Mouse (Mus musculus) intestine, embryonic 14.5 days (tissue): ENCODE measurements at regions not wholly inside any gene's neighbourhood (a gene's known extent, or its start where the extent isn't known, plus 50 kb on each side); places are given as distances from the start of the nearest gene placed in this dataset.

ENCODE experiments used
- ATAC-seq: fragments of 200-750 bp; cut with Nextera tagmentation; replicated peaks from 2 replicates; pipeline ENCODE4 v1.8.0; 2017; ENCODE audit warnings: low read depth, moderate number of reproducible peaks, moderate TSS enrichment, moderate library complexity; ENCODE audit not compliant: low FRiP score, low TSS enrichment
- DNase-seq: peaks from one replicate; pipeline ENCODE4 v3.0.0-alpha.2; 2018; ENCODE audit warnings: low spot score
- H3K27ac ChIP-seq: fragments of 300-500 bp; sonication (generic); 2 replicates; pipeline ENCODE4 v1.5.1; 2014; ENCODE audit warnings: low read depth, mild to moderate bottlenecking, control low read depth
- H3K27me3 ChIP-seq: fragments of 300-500 bp; sonication (generic); replicated peaks from 2 replicates; pipeline ENCODE4 v1.6.1; 2014; ENCODE audit warnings: low read length, control low read depth; ENCODE audit not compliant: control insufficient read depth, insufficient read depth
- H3K36me3 ChIP-seq: fragments of 300-500 bp; sonication (generic); 2 replicates; pipeline ENCODE4 v1.6.1; 2014; ENCODE audit warnings: low read length, control low read depth; ENCODE audit not compliant: control insufficient read depth, insufficient read depth
- H3K4me1 ChIP-seq: fragments of 300-500 bp; sonication (generic); replicated peaks from 2 replicates; pipeline ENCODE4 v1.6.1; 2014; ENCODE audit warnings: low read length, control low read depth, mixed read lengths; ENCODE audit not compliant: control insufficient read depth, insufficient read depth
- H3K4me2 ChIP-seq: fragments of 300-500 bp; sonication (generic); 2 replicates; pipeline ENCODE4 v1.6.1; 2014; ENCODE audit warnings: low read length
- H3K4me3 ChIP-seq: fragments of 300-500 bp; sonication (generic); 2 replicates; pipeline ENCODE4 v1.5.1; 2014; ENCODE audit warnings: low read depth, low read length, control low read depth, mixed read lengths
- H3K9ac ChIP-seq: fragments of 300-500 bp; sonication (generic); 2 replicates; pipeline ENCODE4 v1.6.1; 2014; ENCODE audit warnings: mild to moderate bottlenecking, low read length
- H3K9me3 ChIP-seq: fragments of 300-500 bp; sonication (generic); 2 replicates; pipeline ENCODE4 v1.6.1; 2016; ENCODE audit warnings: low read length, control low read depth; ENCODE audit not compliant: control insufficient read depth
- WGBS: fragments of 180-500 bp; shearing (Covaris S2); extraction: QIAGEN DNeasy Blood & Tissue Kit; methylation state at CpG from one replicate; pipeline ENCODE4 v1.1.7; 2014; 5-methylcytosine and 5-hydroxymethylcytosine counted together

GRCm38 (mm10) chr16:27138384-27138783 is 146.9 kb upstream of the Gmnc start:
- WGBS: 83% methylated on average over 5 of the region's 5 CpGs
- H3K4me1 ChIP-seq: no peaks in the 10 kb centered on the region
- H3K4me2 ChIP-seq: no peak overlapping the region
- DNase-seq (no peak), ATAC-seq (no peak)
- no peak overlapping the region for H3K4me3 ChIP-seq
- no peak overlapping the region for H3K9ac ChIP-seq
- H3K27me3 ChIP-seq: 0 out of 2 replicates have a peak, but pooled peaks cover 3% of the 10 kb centered on the region
- H3K36me3 ChIP-seq: no peaks in the 10 kb centered on the region
- H3K9me3 ChIP-seq: no peaks in the 10 kb centered on the region
- H3K27ac ChIP-seq: no peak overlapping the region

DNA sequence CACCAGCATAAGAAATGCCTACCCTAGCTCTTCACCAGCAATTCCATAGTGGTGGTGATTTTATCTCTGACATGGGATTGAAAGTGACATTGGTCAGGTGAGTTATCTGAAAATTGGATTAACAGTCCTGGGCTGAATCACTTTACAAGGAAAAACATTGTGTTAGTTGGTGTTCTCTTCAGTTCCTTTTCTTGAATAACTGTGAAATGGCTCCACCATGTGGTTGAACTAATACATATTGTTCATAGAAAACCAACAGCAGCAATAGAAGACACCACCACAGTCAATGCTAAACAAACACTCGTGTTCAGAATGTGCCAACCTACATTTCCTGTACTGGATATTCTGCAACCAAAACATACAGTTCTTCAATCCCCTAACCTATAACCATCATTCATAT is 147.5 kb upstream of the Gmnc start:
- ATAC-seq: no peak
- Histone ChIP-seq H3K36me3 (no peaks in the 10 kb centered on the region), H3K4me1 (no peaks in the 10 kb centered on the region), H3K9me3 (no peaks in the 10 kb centered on the region), H3K4me2 (no peak overlapping the region), H3K9ac (no peak overlapping the region), H3K27me3 (0 out of 2 replicates have a peak, but pooled peaks cover 3% of the 10 kb centered on the region), H3K27ac (no peak overlapping the region), H3K4me3 (no peak overlapping the region)
- 16% methylated on average over 1 of the region's 1 CpGs for WGBS
- DNase-seq: no peak

DNA sequence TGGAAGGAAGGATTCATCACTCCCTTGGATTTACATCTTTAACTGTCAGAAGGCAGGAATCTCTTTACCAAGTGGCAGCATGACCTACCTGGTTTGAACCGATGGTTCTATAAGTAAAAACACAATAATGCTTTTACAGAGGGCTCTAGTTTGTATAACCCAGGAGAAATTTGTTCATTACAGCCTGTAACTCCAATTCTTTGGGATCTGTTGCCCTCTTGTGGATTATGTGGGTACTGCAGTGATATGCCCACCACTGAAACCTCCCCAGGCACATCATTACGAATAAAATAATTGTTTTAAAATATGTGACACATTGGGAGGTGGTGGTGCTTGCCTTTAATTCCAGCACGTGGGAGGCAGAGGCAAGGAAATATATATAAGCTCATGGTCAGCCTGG is 148.6 kb upstream of the Gmnc start:
- Histone ChIP-seq H3K27me3 (0 out of 2 replicates have a peak, but pooled peaks cover 3% of the 10 kb centered on the region), H3K36me3 (no peaks in the 10 kb centered on the region), H3K9ac (no peak overlapping the region), H3K4me3 (no peak overlapping the region), H3K4me1 (no peaks in the 10 kb centered on the region), H3K9me3 (no peaks in the 10 kb centered on the region), H3K4me2 (no peak overlapping the region), H3K27ac (no peak overlapping the region)
- ATAC-seq: peak; percentile 43; the same call in 1 of the 2 replicates
- peak; percentile 81 for DNase-seq
- WGBS: 13% methylated on average over 3 of the region's 3 CpGs

- Histone ChIP-seq H3K9ac (no peak overlapping the region), H3K4me2 (no peak overlapping the region), H3K4me1 (no peaks in the 10 kb centered on the region), H3K4me3 (no peak overlapping the region), H3K27me3 (no peaks in the 10 kb centered on the region), H3K36me3 (no peaks in the 10 kb centered on the region), H3K9me3 (no peaks in the 10 kb centered on the region), H3K27ac (no peak overlapping the region)
- WGBS: 85% methylated on average over 4 of the region's 4 CpGs
- DNase-seq (no peak), ATAC-seq (no peak)
Observed at GRCm38 (mm10) chr16:27155805-27156204, 151.5 kb upstream of the Ostn start.

GRCm38 (mm10) chr16:27195650-27196049 is 111.6 kb upstream of the Ostn start:
- H3K36me3 ChIP-seq: no peaks in the 10 kb centered on the region
- 75% methylated on average over 2 of the region's 2 CpGs for WGBS
- ATAC-seq (no peak), DNase-seq (no peak)
- H3K4me2 ChIP-seq: no peak overlapping the region
- H3K9me3 ChIP-seq: no peaks in the 10 kb centered on the region
- no peak overlapping the region for H3K4me3 ChIP-seq
- H3K27me3 ChIP-seq: no peaks in the 10 kb centered on the region
- no peak overlapping the region for H3K9ac ChIP-seq
- no peaks in the 10 kb centered on the region for H3K4me1 ChIP-seq
- H3K27ac ChIP-seq: no peak overlapping the region
